Mouse (Mus musculus): Measurements from ENCODE around the gene Akap2. TPM values are rescaled to one million over a fixed set of nuclear protein-coding genes. Genes with fewer than 3 reads are reported as not detected.

Gene Akap2
- total RNA-seq, 2 experiments from 2014 or later: 39.4 to 43.5 TPM

- DNase-seq (ENCODE audit: low spot score in 2 of 2): no peak
- intact Hi-C loops (cut with DNase I): no loop called here
Observed at GRCm38 (mm10) chr4:57847676-57848075, 130.2 kb downstream of the Akap2 start.

- DNase-seq (ENCODE audit: low spot score in 2 of 2): no peak
- intact Hi-C loops (cut with DNase I): no loop called here
Observed at GRCm38 (mm10) chr4:57849465-57849864, 132.0 kb downstream of the Akap2 start.

- intact Hi-C loops (cut with DNase I): no loop called here
- DNase-seq (ENCODE audit: low spot score in 2 of 2): no peak
Observed at GRCm38 (mm10) chr4:57851731-57852130, 134.3 kb downstream of the Akap2 start.

GRCm38 (mm10) chr4:57852461-57853040 is 135.1 kb downstream of the Akap2 start:
- intact Hi-C loops (cut with DNase I): no loop called here
- DNase-seq (ENCODE audit: low spot score in 2 of 2): no peak

- intact Hi-C loops (cut with DNase I): no loop called here
- no peak for DNase-seq (ENCODE audit: low spot score in 2 of 2)
Observed at GRCm38 (mm10) chr4:57854181-57854580, 136.7 kb downstream of the Akap2 start.

GRCm38 (mm10) chr4:57855281-57855941 is 138.0 kb downstream of the Akap2 start:
- intact Hi-C loops (cut with DNase I): no loop called here

GRCm38 (mm10) chr4:57856673-57857072 is 139.2 kb downstream of the Akap2 start:
- intact Hi-C loops (cut with DNase I): no loop called here
- no peak for DNase-seq (ENCODE audit: low spot score in 2 of 2)

More at GRCm38 (mm10) chr4:57855281-57855941, 138.0 kb downstream of the Akap2 start:
- DNase-seq (ENCODE audit: low spot score in 2 of 2): no peak

GRCm38 (mm10) chr4:57860204-57860611 is 142.8 kb downstream of the Akap2 start:
- intact Hi-C loops (cut with DNase I): no loop called here
- no peak for DNase-seq (ENCODE audit: low spot score in 2 of 2)

GRCm38 (mm10) chr4:57861166-57861565 is 143.7 kb downstream of the Akap2 start:
- intact Hi-C loops (cut with DNase I): no loop called here
- DNase-seq (ENCODE audit: low spot score in 2 of 2): no peak

- DNase-seq (ENCODE audit: low spot score in 2 of 2): no peak
- intact Hi-C loops (cut with DNase I): no loop called here
Observed at GRCm38 (mm10) chr4:57861856-57862255, 144.4 kb downstream of the Akap2 start.

- DNase-seq (ENCODE audit: low spot score in 2 of 2): no peak
- intact Hi-C loops (cut with DNase I): no loop called here
Observed at GRCm38 (mm10) chr4:57862269-57862986, 145.0 kb downstream of the Akap2 start.

GRCm38 (mm10) chr4:57866088-57866487 is 148.6 kb downstream of the Akap2 start:
- intact Hi-C loops (cut with DNase I): no loop called here
- DNase-seq (ENCODE audit: low spot score in 2 of 2): no peak

GRCm38 (mm10) chr4:57866990-57867389 is 149.5 kb downstream of the Akap2 start:
- intact Hi-C loops (cut with DNase I): no loop called here

GRCm38 (mm10) chr4:57867454-57867853 is 150.0 kb downstream of the Akap2 start:
- intact Hi-C loops (cut with DNase I): no loop called here
- DNase-seq (ENCODE audit: low spot score in 2 of 2): no peak

More at GRCm38 (mm10) chr4:57866990-57867389, 149.5 kb downstream of the Akap2 start:
- DNase-seq (ENCODE audit: low spot score in 2 of 2): peak in 1 of 2 experiments; percentile 24

- intact Hi-C loops (cut with DNase I): no loop called here
- DNase-seq (ENCODE audit: low spot score in 2 of 2): no peak
Observed at GRCm38 (mm10) chr4:57879137-57879536, 161.7 kb downstream of the Akap2 start.

- intact Hi-C loops (cut with DNase I): loop anchor here (2.0 to 5.0 kb wide), 2 partner anchors 98 to 207 kb away; no protein-coding TSS in a partner anchor
- peak; percentile 71 to 75 for DNase-seq (ENCODE audit: low spot score in 2 of 2)
Observed at GRCm38 (mm10) chr4:57879804-57880357, 162.4 kb downstream of the Akap2 start.

GRCm38 (mm10) chr4:57883520-57884421 is 166.3 kb downstream of the Akap2 start:
- no peak for DNase-seq (ENCODE audit: low spot score in 2 of 2)
- intact Hi-C loops (cut with DNase I): loop anchor here (5.0 kb wide), 1 partner anchor 101 kb away; no protein-coding TSS in a partner anchor

- intact Hi-C loops (cut with DNase I): loop anchor here (5.0 kb wide), 1 partner anchor 102 kb away; no protein-coding TSS in a partner anchor
- no peak for DNase-seq (ENCODE audit: low spot score in 2 of 2)
Observed at GRCm38 (mm10) chr4:57884511-57884910, 167.1 kb downstream of the Akap2 start.

- DNase-seq (ENCODE audit: low spot score in 2 of 2): no peak
- intact Hi-C loops (cut with DNase I): no loop called here
Observed at GRCm38 (mm10) chr4:57885186-57885585, 167.7 kb downstream of the Akap2 start.
